In genomic region chr4:131872672-131873292, GRCm38 (mm10) we compare ENCODE assay signal across 8 mouse cellular contexts. TPM values are rescaled to one million over a fixed set of nuclear protein-coding genes. Genes with fewer than 3 reads are reported as not detected.
DNase-seq lines count a peak whose midpoint lies in the region; ATAC-seq and TF ChIP-seq lines count a peak whose summit lies in the region.

No protein-coding gene starts in this region.

- H3K4me3 ChIP-seq in kidney, postnatal 0 days (replicated peaks; ENCODE audit: low read depth, low read length): peak overlapping the region; percentile 71
- peak overlapping the region; percentile 76 for H3K4me3 ChIP-seq in bone marrow macrophage, adult 2 months (ENCODE audit: insufficient read depth, low read length)
- H3K4me3 ChIP-seq in forebrain, postnatal 0 days (ENCODE audit: low read depth, low read length): peak overlapping the region; percentile 92
- peak overlapping the region; percentile 100 for H3K4me3 ChIP-seq in lung, postnatal 0 days (ENCODE audit: low read depth, low read length)

- TF ChIP-seq EP300 in lung, postnatal 0 days (IDR thresholded peaks at IDR 0.05): no peak; the same call in 1 of the 2 replicates

- no peaks in the 10 kb centered on the region for H3K9me3 ChIP-seq in kidney, postnatal 0 days (replicated peaks; ENCODE audit: low read length)
- H3K9me3 ChIP-seq in forebrain, postnatal 0 days (ENCODE audit: low read length): no peaks in the 10 kb centered on the region
- H3K9me3 ChIP-seq in lung, postnatal 0 days (ENCODE audit: low read length): no peaks in the 10 kb centered on the region

- peak overlapping the region; percentile 98 for H3K9ac ChIP-seq in kidney, postnatal 0 days (ENCODE audit: low read depth, low read length)
- peak overlapping the region; percentile 75 for H3K9ac ChIP-seq in forebrain, postnatal 0 days
- peak overlapping the region; percentile 50 for H3K9ac ChIP-seq in lung, postnatal 0 days (replicated peaks; ENCODE audit: low read depth)

- no peaks in the 10 kb centered on the region for H3K36me3 ChIP-seq in kidney, postnatal 0 days (ENCODE audit: insufficient read depth, low read length)
- no peaks in the 10 kb centered on the region for H3K36me3 ChIP-seq in forebrain, postnatal 0 days (ENCODE audit: insufficient read depth)
- no peaks in the 10 kb centered on the region for H3K36me3 ChIP-seq in lung, postnatal 0 days (ENCODE audit: insufficient read depth, low read length)

- 8% methylated on average over 11 of the region's 11 CpGs for WGBS in kidney, postnatal 0 days
- WGBS in forebrain, postnatal 0 days: 9% methylated on average over 11 of the region's 11 CpGs
- WGBS in lung, postnatal 0 days: 5% methylated on average over 11 of the region's 11 CpGs

- TF ChIP-seq CTCF in kidney, postnatal 0 days (IDR thresholded peaks at IDR 0.05; ENCODE audit: low read depth): no peak
- TF ChIP-seq CTCF in bone marrow macrophage, adult 2 months (IDR thresholded peaks at IDR 0.05; ENCODE audit: low read depth, low read length): no peak
- TF ChIP-seq CTCF in forebrain, postnatal 0 days (IDR thresholded peaks at IDR 0.05; ENCODE audit: low read depth): no peak
- peak; percentile 12; the same call in 1 of the 2 replicates for TF ChIP-seq CTCF in lung, postnatal 0 days (IDR thresholded peaks at IDR 0.05)

- H3K27ac ChIP-seq in kidney, postnatal 0 days: peak overlapping the region; percentile 76
- H3K27ac ChIP-seq in bone marrow macrophage, adult 2 months (ENCODE audit: insufficient read depth, low read depth, low read length): peak overlapping the region; percentile 79
- H3K27ac ChIP-seq in forebrain, postnatal 0 days (ENCODE audit: low read depth, low read length): peak overlapping the region; percentile 99
- H3K27ac ChIP-seq in lung, postnatal 0 days (ENCODE audit: low read length): peak overlapping the region; percentile 84

- peak overlapping the region; percentile 67 for H3K4me2 ChIP-seq in kidney, postnatal 0 days (ENCODE audit: low read length)
- peak overlapping the region; percentile 79 for H3K4me2 ChIP-seq in forebrain, postnatal 0 days (ENCODE audit: low read depth)
- peak overlapping the region; percentile 83 for H3K4me2 ChIP-seq in lung, postnatal 0 days (replicated peaks; ENCODE audit: low read depth, low read length)

- peaks cover 20% of the 10 kb centered on the region for H3K4me1 ChIP-seq in kidney, postnatal 0 days (replicated peaks; ENCODE audit: insufficient read depth, low read length)
- H3K4me1 ChIP-seq in bone marrow macrophage, adult 2 months (ENCODE audit: control insufficient read depth, insufficient read depth, low read length): peaks cover 14% of the 10 kb centered on the region
- peaks cover 22% of the 10 kb centered on the region for H3K4me1 ChIP-seq in forebrain, postnatal 0 days (ENCODE audit: insufficient read depth)
- H3K4me1 ChIP-seq in lung, postnatal 0 days (ENCODE audit: insufficient read depth, low read depth, low read length): peaks cover 6% of the 10 kb centered on the region; the same call in 1 of the 2 replicates

- H3K27me3 ChIP-seq in kidney, postnatal 0 days (ENCODE audit: insufficient read depth, low read length): no peaks in the 10 kb centered on the region
- no peaks in the 10 kb centered on the region for H3K27me3 ChIP-seq in forebrain, postnatal 0 days (ENCODE audit: insufficient read depth, low read length)
- H3K27me3 ChIP-seq in lung, postnatal 0 days (replicated peaks; ENCODE audit: insufficient read depth, low read length): no peaks in the 10 kb centered on the region

- no peak; the same call in 1 of the 2 replicates for ATAC-seq in kidney, postnatal 0 days (replicated peaks; ENCODE audit: low FRiP score, low read depth)
- ATAC-seq in forebrain, postnatal 0 days: peak; percentile 32
- ATAC-seq in lung, postnatal 0 days: no peak

- peak; percentile 27 for DNase-seq in kidney, postnatal 0 days (ENCODE audit: low spot score)
- no peak for DNase-seq in kidney, adult 18-20 months
- DNase-seq in forebrain, postnatal 0 days: no peak
- DNase-seq in lung, postnatal 0 days (ENCODE audit: low spot score): no peak
- DNase-seq in urinary bladder, postnatal 36 days (ENCODE audit: low spot score in 2 of 2): no peak
- no peak for DNase-seq in retina, postnatal 1 day
- no peak for DNase-seq in layer of hippocampus, postnatal 14 days (ENCODE audit: low spot score in 2 of 2)

- TF ChIP-seq POLR2A in bone marrow macrophage, adult 2 months (IDR thresholded peaks at IDR 0.05; ENCODE audit: borderline replicate concordance, low read depth, low read length): no peak

RNA-seq across cellular contexts. Expression of gene Srsf4, which starts 0.6 kb away (rescaled TPM):
- polyA plus RNA-seq in kidney, postnatal 0 days (2015; fragmentation: Nextera tagmentation; extraction: Ambion mirVana): 76.1 and 81.0 TPM in 2 replicates
- polyA plus RNA-seq in bone marrow macrophage, adult 2 months (2012; ENCODE audit: insufficient read depth, insufficient read length, missing spikeins): 51.8 and 56.0 TPM in 2 replicates
- 28.2 and 49.4 TPM in 2 replicates for total RNA-seq in forebrain, postnatal 0 days (2014; rRNA removed)
- 81.3 and 99.7 TPM in 2 replicates for polyA plus RNA-seq in forebrain, postnatal 0 days (2015; fragmentation: Nextera tagmentation; extraction: Ambion mirVana)
- polyA plus RNA-seq in lung, postnatal 0 days (2015; fragmentation: Nextera tagmentation; extraction: Ambion mirVana): 62.6 TPM in 2 replicates
- total RNA-seq in layer of hippocampus, postnatal 14 days (2021): 10 to 100 TPM; 68.6 to 70.3 TPM

RNA-seq across cellular contexts. Expression of gene Mecr, which starts 29.5 kb away (rescaled TPM):
- 43.0 and 45.4 TPM in 2 replicates for polyA plus RNA-seq in kidney, postnatal 0 days (2015; fragmentation: Nextera tagmentation; extraction: Ambion mirVana)
- polyA plus RNA-seq in bone marrow macrophage, adult 2 months (2012; ENCODE audit: insufficient read depth, insufficient read length, missing spikeins): 17.5 and 24.5 TPM in 2 replicates
- 20.3 and 22.2 TPM in 2 replicates for total RNA-seq in forebrain, postnatal 0 days (2014; rRNA removed)
- polyA plus RNA-seq in forebrain, postnatal 0 days (2015; fragmentation: Nextera tagmentation; extraction: Ambion mirVana): 31.8 and 32.1 TPM in 2 replicates
- 20.6 and 21.2 TPM in 2 replicates for polyA plus RNA-seq in lung, postnatal 0 days (2015; fragmentation: Nextera tagmentation; extraction: Ambion mirVana)
- total RNA-seq in layer of hippocampus, postnatal 14 days (2021): 10 to 100 TPM; 36.4 to 37.0 TPM

RNA-seq across cellular contexts. Expression of gene Ptpru, which starts 34.7 kb away (rescaled TPM):
- polyA plus RNA-seq in kidney, postnatal 0 days (2015; fragmentation: Nextera tagmentation; extraction: Ambion mirVana): 27.5 and 31.8 TPM in 2 replicates
- 0.55 TPM in 1 of 2 replicates, not detected in the other for polyA plus RNA-seq in bone marrow macrophage, adult 2 months (2012; ENCODE audit: insufficient read depth, insufficient read length, missing spikeins)
- total RNA-seq in forebrain, postnatal 0 days (2014; rRNA removed): 18.5 and 27.4 TPM in 2 replicates
- polyA plus RNA-seq in forebrain, postnatal 0 days (2015; fragmentation: Nextera tagmentation; extraction: Ambion mirVana): 15.0 and 21.2 TPM in 2 replicates
- polyA plus RNA-seq in lung, postnatal 0 days (2015; fragmentation: Nextera tagmentation; extraction: Ambion mirVana): 8.5 and 9.3 TPM in 2 replicates
- 10 to 100 TPM; 66.8 to 82.5 TPM for total RNA-seq in layer of hippocampus, postnatal 14 days (2021)

RNA-seq across cellular contexts. Expression of gene Tmem200b, which starts 48.8 kb away (rescaled TPM):
- 2.7 and 3.9 TPM in 2 replicates for polyA plus RNA-seq in kidney, postnatal 0 days (2015; fragmentation: Nextera tagmentation; extraction: Ambion mirVana)
- not detected in 2 replicates for polyA plus RNA-seq in bone marrow macrophage, adult 2 months (2012; ENCODE audit: insufficient read depth, insufficient read length, missing spikeins)
- 2.5 and 2.7 TPM in 2 replicates for total RNA-seq in forebrain, postnatal 0 days (2014; rRNA removed)
- 0.26 and 0.33 TPM in 2 replicates for polyA plus RNA-seq in forebrain, postnatal 0 days (2015; fragmentation: Nextera tagmentation; extraction: Ambion mirVana)
- polyA plus RNA-seq in lung, postnatal 0 days (2015; fragmentation: Nextera tagmentation; extraction: Ambion mirVana): 1.3 and 1.8 TPM in 2 replicates
- total RNA-seq in layer of hippocampus, postnatal 14 days (2021): 1 to 10 TPM; 2.2 to 2.3 TPM
